Mouse (Mus musculus) E14TG2a.4 (cell line): ENCODE data around the gene Sdsl.

Source experiments
- H3K27me3 ChIP-seq: 2 replicates; pipeline ENCODE4 v1.6.1; 2014; ENCODE audit warnings: low read length, control low read depth; ENCODE audit not compliant: insufficient read depth
- H3K36me3 ChIP-seq: 2 replicates; pipeline ENCODE4 v1.6.1; 2014; ENCODE audit warnings: low read length, control low read depth; ENCODE audit not compliant: insufficient read depth
- H3K4me1 ChIP-seq: replicated peaks from 2 replicates; pipeline ENCODE4 v1.6.1; 2014; ENCODE audit warnings: low read depth, low read length, control low read depth
- H3K4me3 ChIP-seq: replicated peaks from 2 replicates; pipeline ENCODE4 v1.5.1; 2014; ENCODE audit warnings: mild to moderate bottlenecking, low read length
- H3K9me3 ChIP-seq: 2 replicates; pipeline ENCODE4 v1.6.1; 2014; ENCODE audit warnings: low read length, control low read depth
- CTCF ChIP-seq: conservative IDR thresholded peaks from 2 replicates; pipeline ENCODE4 v1.5.1; 2014; ENCODE audit warnings: low read length
- NANOG ChIP-seq: IDR thresholded peaks from 2 replicates; pipeline ENCODE4 v1.6.1; 2014; ENCODE audit warnings: borderline replicate concordance, low read length, mixed read lengths
- POU5F1 ChIP-seq: IDR thresholded peaks from 2 replicates; pipeline ENCODE4 v1.6.1; 2014; ENCODE audit warnings: low read length, borderline replicate concordance

Sdsl gene

GRCm38 (mm10) chr5:120483399-120483798, 10.8 kb upstream of the Sdsl start:
- Histone ChIP-seq H3K4me3 (0 out of 2 replicates have a peak overlapping the region, but pooled peaks have one; percentile 8), H3K27me3 (peaks cover 21% of the 10 kb centered on the region), H3K4me1 (peaks cover 56% of the 10 kb centered on the region), H3K36me3 (peaks cover 46% of the 10 kb centered on the region), H3K9me3 (no peaks in the 10 kb centered on the region)
- TF ChIP-seq CTCF (no peak), POU5F1 (no peak), NANOG (no peak)

DNA sequence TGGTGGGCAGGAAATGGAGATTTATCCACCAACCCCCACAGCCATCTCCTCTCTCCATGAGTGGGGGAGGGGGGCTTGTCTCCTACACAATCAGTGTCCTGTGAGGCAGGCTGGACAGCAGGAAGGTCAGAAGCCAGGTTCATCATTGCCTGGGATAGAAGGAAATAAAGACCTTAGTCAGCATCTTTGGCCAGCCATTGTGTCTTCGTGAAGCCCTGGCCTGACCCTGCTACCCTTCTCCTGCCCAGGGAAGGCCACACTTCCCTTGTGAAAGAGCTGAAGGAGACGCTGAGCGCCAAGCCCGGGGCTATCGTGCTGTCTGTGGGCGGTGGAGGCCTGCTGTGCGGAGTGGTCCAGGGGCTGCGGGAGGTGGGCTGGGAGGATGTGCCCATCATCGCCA, 8.6 kb upstream of the Sdsl start:
- Histone ChIP-seq H3K36me3 (peaks cover 24% of the 10 kb centered on the region), H3K27me3 (peaks cover 41% of the 10 kb centered on the region), H3K9me3 (no peaks in the 10 kb centered on the region), H3K4me1 (peaks cover 46% of the 10 kb centered on the region), H3K4me3 (no peak overlapping the region)
- TF ChIP-seq NANOG, result no peak
- TF ChIP-seq POU5F1, result no peak
- TF ChIP-seq CTCF, result no peak

DNA sequence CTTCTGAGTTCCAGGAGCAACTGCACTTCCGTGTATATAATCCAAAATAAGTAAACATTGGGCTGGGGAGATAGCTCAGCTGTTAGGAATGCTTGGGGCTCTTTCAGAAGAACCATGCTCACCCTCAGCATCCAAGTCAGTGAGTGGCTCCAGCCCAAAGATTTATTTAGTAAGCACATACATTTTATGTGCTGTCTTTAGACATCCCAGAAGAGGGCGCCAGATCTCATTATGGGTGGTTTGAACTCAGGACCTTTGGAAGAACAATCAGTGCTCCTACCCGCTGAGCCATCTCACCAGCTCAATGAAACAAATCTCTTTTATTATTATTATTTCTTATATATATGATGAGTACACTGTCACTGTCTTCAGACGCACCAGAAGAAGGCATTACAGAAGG, 6.9 kb upstream of the Sdsl start:
- TF ChIP-seq NANOG (no peak), CTCF (peak; percentile 28)
- H3K36me3 ChIP-seq, result peaks cover 7% of the 10 kb centered on the region
- H3K27me3 ChIP-seq, result peaks cover 41% of the 10 kb centered on the region
- no peak overlapping the region for H3K4me3 ChIP-seq
- peaks cover 44% of the 10 kb centered on the region for H3K4me1 ChIP-seq
- no peaks in the 10 kb centered on the region for H3K9me3 ChIP-seq

DNA sequence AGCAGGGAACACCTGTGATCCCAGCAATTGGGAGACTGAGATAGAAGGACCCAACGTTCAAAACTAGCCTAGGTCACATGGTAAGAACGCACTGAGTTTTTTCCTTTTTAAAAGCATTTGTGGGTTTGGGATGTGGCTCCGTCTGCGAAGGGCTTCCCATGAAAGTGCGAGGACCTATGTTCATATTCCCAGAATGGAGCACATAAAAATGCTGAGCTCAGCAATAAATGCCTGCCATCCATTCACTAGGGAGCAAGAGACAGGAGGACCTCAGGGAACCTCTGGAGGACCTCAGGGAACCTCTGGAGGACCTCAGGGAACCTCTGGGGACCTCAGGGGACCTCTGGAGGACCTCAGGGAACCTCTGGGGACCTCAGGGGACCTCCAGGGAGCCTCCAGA, 5.4 kb upstream of the Sdsl start:
- peaks cover 41% of the 10 kb centered on the region for H3K27me3 ChIP-seq
- TF ChIP-seq POU5F1 (no peak), CTCF (no peak), NANOG (no peak)
- peaks cover 36% of the 10 kb centered on the region for H3K4me1 ChIP-seq
- H3K9me3 ChIP-seq, result no peaks in the 10 kb centered on the region
- H3K36me3 ChIP-seq, result no peaks in the 10 kb centered on the region
- H3K4me3 ChIP-seq, result no peak overlapping the region

DNA sequence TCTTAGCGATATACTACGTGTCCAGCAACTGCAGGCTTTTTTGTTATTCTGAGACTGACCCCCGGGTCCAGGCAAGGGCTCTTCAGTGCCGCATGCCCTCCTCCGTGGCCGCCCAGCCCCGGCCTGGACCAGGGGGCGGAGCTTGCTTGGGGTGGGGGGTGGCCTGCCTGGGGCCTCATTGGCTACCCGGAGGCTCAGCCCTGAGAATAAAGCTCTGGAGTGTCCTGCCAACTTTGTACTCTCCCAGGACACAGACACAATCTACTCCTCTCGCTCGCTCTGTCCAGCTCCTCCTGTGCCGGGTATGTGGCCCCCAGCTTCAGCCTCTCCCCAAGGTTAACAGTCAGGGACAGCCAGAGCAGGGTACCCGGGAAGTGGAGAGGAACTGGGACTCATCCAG, 3.7 kb upstream of the Sdsl start, which contains the start of gene Sds:
TSS of gene Sds (plus strand) at position 231 of the 400 bp plus-strand sequence.
- Histone ChIP-seq H3K4me1 (peaks cover 36% of the 10 kb centered on the region), H3K9me3 (no peaks in the 10 kb centered on the region), H3K27me3 (peaks cover 32% of the 10 kb centered on the region), H3K36me3 (no peaks in the 10 kb centered on the region), H3K4me3 (peak within 1 kb of the TSS; percentile 57)
- TF ChIP-seq CTCF (no peak), POU5F1 (no peak), NANOG (no peak)

GRCm38 (mm10) chr5:120475861-120476260, 3.3 kb upstream of the Sdsl start:
- Histone ChIP-seq H3K4me3 (peak overlapping the region; percentile 57), H3K36me3 (no peaks in the 10 kb centered on the region), H3K4me1 (peaks cover 31% of the 10 kb centered on the region), H3K9me3 (no peaks in the 10 kb centered on the region), H3K27me3 (peaks cover 29% of the 10 kb centered on the region)
- TF ChIP-seq NANOG, result no peak
- no peak for TF ChIP-seq CTCF
- TF ChIP-seq POU5F1, result no peak

DNA sequence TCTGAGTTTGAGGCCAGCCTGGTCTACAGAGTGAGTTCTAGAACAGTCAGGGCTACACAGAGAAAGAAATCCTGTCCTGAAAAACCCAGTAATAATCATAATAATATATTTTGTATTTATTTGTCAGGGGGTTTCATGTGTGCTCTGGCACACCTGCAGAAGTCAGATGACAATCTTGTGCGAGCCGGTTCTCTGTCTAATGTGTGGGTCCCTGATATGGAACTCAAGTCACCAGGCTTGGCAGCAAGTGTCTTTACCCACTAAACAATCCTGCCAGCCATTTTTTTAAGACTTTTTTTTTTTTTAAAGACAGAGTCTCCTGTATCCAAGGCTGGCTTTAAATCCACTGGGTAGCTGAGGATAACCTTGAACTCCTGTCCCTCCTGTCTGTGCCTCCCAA, 751 bp upstream of the Sdsl start:
- Histone ChIP-seq H3K36me3 (no peaks in the 10 kb centered on the region), H3K9me3 (no peaks in the 10 kb centered on the region), H3K4me1 (peaks cover 23% of the 10 kb centered on the region), H3K4me3 (no peak overlapping the region), H3K27me3 (peaks cover 22% of the 10 kb centered on the region)
- TF ChIP-seq NANOG (no peak), POU5F1 (no peak), CTCF (no peak)

DNA sequence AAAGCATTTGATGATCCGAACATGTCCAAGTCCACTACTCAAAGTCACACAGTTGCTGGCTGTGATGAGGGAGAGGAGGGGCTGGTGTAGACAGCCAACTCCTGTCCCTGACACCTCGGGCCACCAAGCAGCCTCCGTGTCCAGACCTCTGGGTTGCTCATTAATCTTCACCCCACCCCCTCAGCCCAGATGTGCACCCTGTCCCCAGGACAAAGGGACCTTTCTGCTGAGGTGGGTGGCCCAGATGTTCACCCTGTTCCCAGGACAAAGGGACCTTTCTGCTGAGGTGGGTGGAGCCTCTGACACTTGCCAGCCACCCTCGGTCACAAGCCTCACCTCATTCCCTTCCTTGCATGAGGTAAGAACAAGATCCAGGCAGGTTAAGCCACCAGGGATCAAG, 1.1 kb downstream of the Sdsl start:
- Histone ChIP-seq H3K4me3 (no peak overlapping the region), H3K4me1 (peaks cover 21% of the 10 kb centered on the region), H3K36me3 (no peaks in the 10 kb centered on the region), H3K27me3 (peaks cover 11% of the 10 kb centered on the region), H3K9me3 (no peaks in the 10 kb centered on the region)
- TF ChIP-seq CTCF (no peak), NANOG (no peak), POU5F1 (no peak)

DNA sequence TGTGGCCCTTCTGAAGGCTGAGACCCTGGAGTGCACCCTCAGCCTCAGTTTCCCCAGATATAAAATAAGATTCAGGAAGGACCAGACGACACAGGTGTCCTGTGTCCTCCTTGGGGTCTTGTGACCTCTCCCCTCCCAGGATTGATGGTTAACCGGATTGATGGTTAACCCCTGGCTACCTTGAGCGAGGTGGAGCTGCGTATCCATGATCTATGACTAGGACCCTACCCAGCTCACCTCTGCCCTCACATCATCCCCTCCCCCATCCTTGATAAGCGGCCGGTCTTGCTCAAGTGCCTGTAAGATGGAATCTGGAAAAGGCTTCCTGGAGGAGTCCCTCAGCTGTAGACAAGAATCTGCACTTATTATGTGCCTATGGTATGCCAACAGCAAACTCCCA, 3.8 kb downstream of the Sdsl start:
- no peaks in the 10 kb centered on the region for H3K9me3 ChIP-seq
- H3K4me3 ChIP-seq, result no peak overlapping the region
- no peaks in the 10 kb centered on the region for H3K36me3 ChIP-seq
- peaks cover 9% of the 10 kb centered on the region for H3K27me3 ChIP-seq
- H3K4me1 ChIP-seq, result peaks cover 11% of the 10 kb centered on the region; the same call in 1 of the 2 replicates
- no peak for TF ChIP-seq NANOG
